Mouse (Mus musculus): ENCODE measurements around the gene Dpp4.

Dpp4 gene

DNA sequence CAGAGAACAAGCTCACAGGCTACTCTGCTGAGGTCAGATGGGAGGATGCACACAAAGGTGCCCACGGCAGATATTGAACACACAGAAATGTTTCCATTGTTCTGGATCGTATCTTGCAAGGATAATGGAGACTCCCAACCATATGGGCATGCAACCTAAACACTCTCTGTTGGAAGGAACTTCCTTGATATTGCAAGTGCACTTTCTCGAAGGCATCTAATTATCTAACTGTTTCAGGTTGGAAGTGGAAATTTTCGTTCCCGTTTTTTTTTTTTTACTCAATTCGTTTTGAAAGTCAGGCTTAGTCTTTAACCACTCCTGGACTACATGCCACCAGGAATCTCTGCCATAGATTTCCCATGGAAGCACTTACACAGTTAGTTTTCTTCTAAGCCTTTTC, 51.2 kb downstream of the Dpp4 start:
- no peak for DNase-seq (ENCODE audit: low read depth, low spot score)

DNA sequence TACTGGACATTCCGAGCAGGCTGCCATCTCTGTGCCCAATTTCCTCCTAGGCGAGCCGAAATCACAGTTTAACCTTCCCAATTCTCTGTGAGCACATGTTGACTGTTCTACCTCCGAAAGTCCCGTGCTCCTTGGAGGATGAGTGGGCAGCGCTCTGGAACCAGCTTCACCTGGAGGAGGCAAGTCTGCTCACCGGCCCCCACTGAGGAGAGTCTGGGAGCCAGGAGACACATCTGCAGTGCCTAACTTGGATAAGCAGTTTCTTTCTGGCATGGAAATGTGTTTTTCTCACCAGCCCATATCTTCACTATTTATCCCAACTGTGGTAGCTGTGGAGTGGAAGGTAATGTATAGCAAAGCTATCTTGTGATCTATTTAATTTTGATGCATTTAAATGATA, 54.8 kb downstream of the Dpp4 start:
- DNase-seq (ENCODE audit: low read depth, low spot score) = no peak

DNA sequence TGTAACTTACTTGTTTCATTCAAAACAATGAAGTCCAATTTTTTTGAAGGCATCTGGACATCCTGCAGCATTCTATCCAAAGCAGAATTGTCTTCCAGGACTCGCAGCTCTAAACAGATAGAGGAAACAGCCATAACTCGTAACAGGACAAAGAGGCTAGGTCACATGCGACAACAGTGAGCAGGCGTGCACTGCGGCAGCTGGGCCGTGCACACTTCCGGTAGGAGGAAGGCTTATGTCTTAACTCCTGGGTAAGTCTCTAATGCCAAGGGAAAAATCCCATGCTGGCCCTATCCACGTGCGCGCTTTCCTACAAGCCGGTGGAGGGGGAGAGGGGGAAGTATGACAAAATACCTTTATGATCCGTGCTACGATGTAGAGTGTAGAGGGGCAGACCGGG, 55.4 kb downstream of the Dpp4 start:
- DNase-seq (ENCODE audit: low read depth, low spot score) = no peak

DNA sequence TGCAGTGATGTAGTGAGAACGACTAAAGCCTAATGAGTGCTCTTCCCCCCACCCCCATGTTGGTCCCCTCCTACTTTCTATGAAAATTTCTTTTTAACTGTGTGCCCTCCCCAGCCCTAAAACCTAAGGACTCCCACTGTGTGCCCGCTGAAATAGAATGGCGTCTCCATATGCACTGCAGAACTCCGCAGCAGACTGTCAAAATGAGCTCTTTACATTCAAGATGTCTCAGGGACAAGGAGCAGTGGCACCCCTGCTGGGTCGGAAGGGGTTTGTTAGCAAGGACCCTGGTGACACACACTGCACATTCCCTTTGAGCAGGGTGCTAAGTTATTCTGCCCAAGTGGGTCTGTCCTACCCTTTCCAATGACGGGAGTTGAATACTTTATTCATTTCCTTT, 56.3 kb downstream of the Dpp4 start:
- DNase-seq (ENCODE audit: low read depth, low spot score) = no peak

DNA sequence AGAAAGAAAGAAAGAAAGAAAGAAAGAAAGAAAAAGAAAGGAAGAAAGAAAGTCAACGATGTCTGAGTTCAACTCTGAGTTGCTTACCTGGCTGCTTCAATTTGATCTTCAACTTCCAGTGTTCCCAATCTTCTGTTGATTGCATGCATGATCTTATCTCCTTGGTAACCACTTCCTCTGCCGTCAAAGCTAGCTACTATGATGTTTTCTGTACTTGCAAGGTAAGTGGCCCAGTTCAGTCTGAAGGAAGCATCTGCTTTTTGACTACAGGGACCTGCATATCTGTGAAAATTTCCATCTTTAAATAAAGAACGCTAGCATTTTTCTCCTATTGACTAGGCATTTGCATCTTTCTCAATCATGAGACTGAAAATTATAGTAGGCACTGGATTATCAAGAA, 60.0 kb downstream of the Dpp4 start:
- no peak for DNase-seq (ENCODE audit: low read depth, low spot score)

DNA sequence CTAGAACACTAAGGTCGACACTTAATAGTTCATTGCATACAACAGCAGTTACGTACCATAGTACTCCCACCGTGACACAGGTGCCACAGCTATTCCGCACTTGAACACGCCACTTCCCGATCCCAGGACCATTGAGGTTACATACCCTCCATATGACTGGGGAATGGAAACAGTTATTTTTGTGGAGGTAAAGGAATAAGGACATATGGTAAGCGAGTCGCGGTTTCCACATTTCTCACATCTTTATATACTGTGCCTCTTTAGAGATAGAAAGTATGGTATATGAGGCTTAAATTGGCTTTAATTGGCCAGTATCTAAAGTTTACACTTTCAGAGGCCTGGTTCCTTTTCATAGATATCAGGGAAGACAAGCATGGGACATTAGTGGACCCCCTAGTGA, 64.3 kb downstream of the Dpp4 start:
- DNase-seq (ENCODE audit: low read depth, low spot score) = no peak

DNA sequence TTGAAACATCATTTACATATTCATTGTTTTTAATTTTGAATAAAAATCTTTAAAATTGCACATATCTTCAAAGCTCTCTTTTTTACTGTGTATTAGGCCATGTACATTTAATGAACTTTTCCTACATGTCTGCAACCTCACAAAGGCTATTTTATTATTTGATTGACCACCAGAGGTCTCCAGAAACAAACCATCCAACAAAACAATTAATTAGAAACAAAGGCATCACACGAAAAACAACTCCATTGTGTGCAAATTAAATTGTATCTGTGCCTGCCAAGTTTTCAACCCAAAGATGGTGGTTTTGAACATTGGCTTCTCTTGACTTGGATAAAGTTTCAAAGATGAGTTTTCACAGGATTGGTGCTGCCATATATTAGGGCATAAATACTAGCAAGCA, 65.3 kb downstream of the Dpp4 start:
- no peak for DNase-seq (ENCODE audit: low read depth, low spot score)

DNA sequence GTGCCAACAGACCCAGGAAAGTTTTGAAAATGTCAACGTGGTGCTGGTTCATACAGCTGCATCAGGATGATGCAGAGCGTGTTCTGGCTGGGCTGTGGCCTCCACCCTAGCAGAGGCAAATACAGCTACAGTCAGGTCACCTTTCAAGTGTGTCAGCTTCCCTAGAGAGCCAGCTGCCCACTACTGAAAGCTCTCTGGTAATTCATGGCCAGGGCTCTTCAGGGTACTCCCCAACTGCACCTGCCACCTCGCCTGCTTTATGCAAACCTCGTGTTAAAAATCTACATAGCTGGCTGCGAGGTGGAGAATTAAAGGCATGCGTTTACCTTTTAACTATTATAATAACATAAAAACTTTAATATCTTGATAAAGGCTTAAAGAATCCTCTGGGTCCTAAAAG, 67.7 kb downstream of the Dpp4 start:
- DNase-seq (ENCODE audit: low read depth, low spot score) = no peak

DNA sequence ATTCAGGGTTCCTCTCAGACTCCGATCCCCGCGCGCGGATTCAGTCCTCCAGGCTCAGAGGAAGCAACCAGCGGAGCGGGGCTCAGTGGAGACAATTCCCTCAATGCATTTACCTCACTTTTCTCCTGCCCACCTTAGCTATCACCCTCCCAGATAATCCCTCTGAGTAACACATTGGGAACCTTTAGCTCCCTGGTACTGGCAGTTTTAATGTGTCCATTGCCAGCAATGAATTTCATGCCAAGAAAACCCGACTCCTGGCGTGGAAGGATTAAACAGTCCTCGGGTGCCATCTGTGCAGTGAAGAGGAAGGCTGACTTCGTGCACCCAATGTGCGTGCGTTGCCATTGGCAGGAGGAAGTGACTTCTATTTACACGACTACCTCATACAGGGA, 70.3 kb downstream of the Dpp4 start:
- DNase-seq (ENCODE audit: low read depth, low spot score) = no peak

DNA sequence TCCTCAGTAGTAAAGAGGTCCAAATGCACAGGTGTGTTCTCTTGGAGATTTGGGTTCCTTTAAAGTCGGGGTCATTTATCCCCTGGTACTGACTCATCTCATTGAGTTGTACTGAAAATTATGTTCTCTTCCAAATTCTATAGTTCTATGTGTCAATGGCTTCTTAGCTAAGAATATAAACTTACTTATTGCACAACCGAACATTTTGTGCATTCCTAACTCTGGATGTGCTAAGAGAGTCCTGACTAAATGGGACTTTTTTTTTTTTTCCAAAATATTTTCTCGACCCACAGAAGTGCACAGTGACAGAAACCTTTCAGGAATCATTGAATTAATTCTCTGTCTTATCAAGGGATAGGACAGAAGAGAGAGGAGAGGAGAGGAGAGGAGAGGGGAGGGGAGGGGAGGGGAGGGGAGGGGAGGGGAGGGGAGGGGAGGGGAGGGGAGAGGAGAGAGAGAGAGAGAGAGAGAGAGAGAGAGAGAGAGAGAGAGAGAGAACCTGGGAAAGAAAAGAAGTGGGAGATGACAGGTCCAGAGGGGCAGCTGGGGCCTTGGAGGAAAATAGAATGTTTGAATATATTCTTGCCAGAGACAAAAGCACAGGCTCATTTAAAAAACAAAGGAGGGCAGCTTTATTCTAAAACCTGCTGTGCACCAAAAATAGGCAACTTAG, 70.8 kb downstream of the Dpp4 start:
- DNase-seq (ENCODE audit: low read depth, low spot score) = no peak

DNA sequence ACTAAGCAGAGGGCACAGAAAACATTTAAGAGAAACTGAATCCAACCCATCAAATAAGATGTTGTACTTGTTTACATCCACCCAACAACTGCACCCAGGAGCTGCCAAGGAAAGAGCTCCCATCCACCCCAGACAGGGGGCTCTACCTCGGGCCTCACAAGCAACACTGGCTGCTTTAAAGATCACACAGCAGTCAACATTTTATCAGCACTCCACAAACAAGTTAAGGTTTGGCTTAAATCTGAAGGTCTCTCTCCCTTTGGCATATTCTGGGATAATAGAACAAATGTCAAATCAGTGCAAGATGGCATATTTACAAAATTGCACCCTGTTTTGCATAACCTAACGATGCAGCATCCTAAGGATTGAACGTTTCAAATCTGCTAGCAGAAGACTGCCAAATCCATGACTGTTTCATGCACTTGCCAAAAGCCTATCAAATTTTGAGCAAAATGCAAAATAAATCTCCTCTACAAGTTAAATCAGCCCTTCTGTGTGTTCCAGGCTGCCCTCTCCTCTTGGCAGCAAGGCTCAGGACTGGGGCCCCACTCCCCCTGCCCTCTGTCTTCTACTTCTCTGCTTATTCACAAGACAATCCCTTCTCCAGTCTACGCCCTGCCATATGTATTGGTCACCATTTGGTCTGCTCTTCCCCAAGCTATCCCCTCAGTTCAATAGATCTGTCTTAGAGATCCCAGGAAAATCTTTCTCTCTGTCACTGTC, 72.6 kb downstream of the Dpp4 start:
- DNase-seq (ENCODE audit: low read depth, low spot score) = no peak

DNA sequence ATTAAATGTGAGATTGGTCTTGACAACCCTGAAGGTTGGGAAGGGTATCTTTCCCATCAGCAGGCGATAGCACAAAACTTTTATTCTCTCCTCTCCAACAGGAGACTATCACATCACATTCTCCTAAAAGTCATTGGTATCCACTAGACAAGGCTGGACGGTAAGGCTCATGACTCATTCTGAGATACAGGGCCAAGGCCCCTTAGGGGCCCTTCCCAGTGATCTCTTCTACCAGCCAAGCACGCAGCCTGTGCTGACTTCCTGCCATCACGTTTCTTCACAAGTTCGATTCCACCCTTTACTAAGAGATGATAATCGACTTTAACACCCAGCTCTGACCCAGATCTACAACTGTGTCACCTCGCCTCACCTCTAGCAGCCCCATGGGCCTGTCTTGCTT, 74.9 kb downstream of the Dpp4 start:
- DNase-seq (ENCODE audit: low read depth, low spot score) = no peak

DNA sequence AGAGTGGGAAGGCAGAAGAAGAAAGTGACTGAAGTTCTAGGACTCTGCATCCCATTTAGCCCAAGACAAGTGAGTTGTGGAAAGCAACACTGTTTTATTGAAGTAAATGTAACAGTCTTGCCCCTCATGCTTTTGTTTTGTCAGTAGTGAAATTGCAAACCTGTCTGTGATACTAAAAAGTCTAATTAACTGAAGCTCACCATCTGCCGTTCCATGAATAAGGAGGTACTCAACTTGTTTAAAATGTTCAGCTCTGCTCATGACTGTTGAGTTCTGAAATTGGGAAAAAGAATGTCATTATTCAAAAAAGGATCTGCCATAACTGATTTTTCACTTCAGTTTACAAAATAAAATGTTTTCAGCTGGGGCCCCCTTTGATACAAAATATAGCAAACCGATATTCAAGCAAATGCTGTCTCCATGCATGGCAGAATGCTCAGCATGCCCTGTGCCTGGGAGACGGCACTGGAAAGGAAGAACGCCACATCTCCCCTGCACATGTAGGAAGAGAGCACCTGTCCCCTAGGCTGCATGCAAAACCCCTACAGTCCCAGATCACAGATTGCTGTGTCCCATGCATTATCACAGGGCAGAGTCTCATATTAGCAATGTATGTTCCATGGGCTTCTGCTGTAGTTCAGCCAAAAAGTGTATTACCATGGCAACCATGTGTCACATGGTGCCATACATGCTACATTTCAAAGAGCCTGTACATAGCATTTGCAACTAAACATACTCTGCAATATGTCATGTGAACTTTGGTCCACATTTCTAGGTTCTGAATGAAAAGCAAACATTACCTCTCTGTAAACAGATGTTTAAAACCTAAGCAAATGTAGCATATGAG, 77.4 kb downstream of the Dpp4 start:
- DNase-seq (ENCODE audit: low read depth, low spot score) = no peak

DNA sequence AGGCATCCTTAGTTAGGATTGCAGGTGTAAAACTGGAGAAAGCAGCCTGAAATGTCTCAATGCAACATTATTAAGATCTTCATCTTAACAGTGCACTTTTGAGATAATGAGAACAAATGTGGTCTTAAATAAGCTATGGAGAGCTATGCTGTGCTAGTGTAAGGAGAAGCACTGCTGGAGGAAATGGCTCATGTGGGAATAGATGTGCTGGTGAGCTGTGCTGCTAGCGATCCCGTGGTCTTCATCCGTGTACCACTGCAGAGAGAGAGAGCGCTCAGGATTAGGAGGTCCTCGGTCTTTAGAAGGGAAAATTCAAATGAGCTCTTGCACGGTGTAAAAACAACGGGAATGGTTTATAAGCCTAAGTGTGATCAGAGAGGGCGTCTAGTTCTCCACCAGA, 79.6 kb downstream of the Dpp4 start:
- DNase-seq (ENCODE audit: low read depth, low spot score) = no peak

DNA sequence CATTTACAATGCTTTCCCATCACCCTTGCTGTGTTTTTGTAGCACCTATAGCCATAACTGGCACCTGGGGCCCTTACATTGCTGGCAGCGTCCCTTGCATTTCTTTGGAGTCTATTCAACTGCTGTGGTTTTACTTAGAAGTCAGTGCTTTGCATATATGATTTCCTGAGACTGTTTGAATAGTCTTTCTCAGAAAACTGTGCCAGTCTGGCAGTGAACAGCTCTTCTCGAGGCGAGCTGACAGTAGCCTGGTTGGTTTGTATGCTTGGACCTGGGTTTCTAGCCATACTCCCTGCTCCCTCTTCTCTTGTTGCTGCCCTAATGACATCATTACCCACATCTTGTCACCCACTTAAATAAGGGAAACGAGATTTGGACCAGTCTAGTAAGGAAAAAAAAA, 80.1 kb downstream of the Dpp4 start:
- DNase-seq (ENCODE audit: low read depth, low spot score) = no peak

DNA sequence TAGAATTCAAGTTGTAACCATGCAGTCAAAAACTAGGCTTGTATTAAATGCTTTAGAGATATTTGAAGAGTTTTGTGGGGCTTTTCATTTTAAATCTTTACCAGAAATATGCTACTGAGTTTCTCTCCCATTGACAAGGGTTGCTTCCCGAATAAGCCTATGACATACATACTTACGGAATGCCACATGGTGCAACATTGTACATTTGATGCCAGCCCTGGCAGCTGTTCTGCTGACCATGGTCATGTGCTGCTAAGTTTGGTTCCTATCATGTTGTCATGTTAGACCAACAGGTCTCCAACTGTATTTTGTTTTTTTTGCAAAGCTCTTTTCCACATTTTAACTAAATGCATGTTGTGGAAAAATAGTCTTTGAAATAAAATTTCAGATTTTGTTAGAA, 86.6 kb downstream of the Dpp4 start:
- DNase-seq (ENCODE audit: low read depth, low spot score) = no peak

DNA sequence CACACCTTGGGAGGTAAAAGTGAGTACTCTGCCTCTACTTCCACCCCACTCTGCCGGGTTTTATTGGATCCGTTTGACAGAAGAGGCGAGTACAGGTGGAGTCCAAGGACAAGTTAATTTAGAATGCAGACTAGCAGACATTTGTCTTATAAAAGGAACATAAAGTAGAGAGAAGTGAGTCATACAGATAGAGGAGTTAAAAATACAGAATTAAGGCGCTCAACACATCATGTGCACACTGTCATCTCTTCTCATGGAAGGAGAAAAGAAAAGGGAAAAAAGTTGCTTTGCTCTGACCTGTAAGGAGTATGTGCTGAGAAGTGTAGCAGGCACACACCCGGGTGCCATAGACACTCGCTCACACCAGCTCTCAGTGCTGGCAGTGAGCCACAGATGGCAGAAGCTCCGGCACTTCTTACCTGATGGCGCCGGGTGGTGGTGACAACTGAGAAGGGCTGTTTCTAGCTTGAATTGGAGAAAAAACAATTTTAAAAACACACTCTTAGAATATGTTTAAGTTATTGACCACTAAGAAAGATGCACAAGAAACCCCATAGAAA, 88.9 kb downstream of the Dpp4 start:
- DNase-seq (ENCODE audit: low read depth, low spot score) = no peak

DNA sequence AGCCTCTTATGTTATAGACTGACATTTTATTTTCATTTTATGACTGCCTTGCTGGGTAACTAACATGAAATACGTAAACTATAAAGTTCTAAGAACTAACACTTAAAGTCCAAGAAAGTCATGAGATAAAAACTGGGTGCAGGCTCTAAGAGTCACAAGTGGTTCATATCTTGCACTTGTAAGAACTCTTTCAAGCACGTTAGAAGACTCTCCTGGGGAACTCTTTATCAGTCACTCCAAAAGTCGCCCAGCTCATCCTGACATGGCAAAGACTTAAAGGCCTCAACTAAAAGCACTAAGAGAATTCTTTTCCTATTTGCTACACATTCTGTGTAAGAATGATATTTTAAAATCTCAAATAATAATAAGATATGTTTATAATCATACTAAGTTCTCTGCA, 92.5 kb downstream of the Dpp4 start:
- DNase-seq (ENCODE audit: low read depth, low spot score) = no peak

DNA sequence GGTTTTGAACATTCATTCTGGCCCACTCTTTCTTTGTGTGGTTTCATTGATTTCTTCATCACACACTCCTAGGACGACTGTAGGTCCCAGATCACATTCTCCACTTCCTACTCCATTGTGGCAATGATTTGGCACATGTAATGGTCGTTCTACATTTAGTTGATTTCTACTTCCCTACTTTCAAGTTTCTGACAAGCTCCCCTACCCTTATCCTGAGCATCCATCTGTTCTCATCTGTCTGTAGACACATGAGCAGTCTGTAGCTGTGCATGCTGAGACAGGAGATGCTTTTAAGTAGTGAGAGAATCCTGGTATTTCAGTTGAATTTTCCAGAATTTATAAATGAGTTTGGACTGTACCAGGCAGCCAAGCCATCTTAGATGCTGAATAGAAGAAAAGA, 95.1 kb downstream of the Dpp4 start:
- DNase-seq (ENCODE audit: low read depth, low spot score) = no peak

DNA sequence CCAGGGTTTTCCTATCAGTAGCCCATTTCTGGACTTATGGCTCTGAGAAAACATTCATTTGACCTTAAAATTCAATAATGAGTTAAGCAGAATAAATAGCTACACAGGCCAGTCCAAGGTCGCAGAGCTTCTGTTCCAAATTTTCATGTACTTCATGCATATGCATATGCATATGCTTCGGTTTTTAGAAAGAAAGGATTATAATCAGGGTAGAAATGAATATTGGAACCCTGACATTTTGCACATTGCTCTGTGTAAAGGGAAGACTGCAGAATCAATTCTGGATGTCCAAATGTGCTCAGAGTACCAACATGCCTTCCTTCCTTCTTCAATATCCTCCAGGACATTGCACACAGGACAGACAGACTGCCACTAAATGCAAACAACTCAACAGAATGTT, 104.6 kb downstream of the Dpp4 start:
- DNase-seq (ENCODE audit: low read depth, low spot score) = no peak

DNA sequence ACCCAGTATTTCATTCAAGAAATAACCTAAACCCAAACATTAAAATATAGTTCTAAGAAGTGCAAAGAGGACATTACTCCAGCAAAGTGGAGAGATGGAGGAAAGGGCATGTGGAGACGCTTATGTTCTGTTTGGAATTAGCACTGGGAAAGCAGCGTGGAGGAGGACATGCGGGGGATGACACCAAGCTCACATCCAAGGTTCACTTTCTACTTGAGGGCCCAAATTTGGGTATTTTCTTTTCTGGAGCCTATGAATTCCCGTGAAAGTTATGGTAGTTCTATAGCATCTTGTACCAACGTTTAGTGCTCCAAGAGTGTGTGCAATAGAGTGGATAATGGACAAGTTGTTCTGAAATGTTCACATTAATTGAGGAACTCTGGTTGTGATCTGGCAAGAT, 105.1 kb downstream of the Dpp4 start:
- DNase-seq (ENCODE audit: low read depth, low spot score) = no peak

DNA sequence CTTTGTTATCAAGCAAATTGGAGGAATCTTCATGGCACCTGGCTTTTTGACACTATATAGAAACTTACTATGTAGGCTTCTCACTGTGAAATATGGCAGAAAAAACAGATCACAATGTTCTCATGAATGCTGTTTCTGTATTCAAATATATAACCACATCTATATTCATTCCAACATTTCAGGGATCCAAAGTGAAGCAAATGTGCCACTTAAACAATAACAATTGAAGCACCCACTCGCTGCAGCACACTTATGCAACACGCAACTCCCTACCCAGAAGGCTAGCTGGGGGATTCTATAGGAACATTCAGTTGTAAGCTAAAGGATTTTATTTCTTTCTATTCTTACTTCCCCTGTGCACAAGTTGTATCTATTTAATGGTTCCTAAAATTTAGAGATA, 110.3 kb downstream of the Dpp4 start:
- DNase-seq (ENCODE audit: low read depth, low spot score) = no peak

DNA sequence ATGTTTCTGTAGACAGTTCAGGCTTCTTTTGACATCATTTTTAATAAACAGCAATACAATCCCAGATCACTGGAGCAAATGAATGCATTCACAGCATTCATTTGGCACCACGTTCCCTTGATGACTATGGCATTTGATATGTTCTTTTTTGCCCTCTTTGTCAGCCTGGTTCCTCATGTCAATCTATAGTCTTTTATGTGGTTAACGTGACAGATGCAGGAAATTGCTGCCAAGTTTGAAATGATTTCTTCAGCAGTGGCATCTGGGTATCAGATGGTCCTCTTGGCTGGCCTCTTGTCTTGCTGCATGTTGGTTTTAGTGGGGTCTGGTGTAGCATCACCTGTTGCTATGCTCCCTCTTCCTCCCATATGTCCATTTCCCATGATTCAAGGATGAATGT, 118.2 kb downstream of the Dpp4 start:
- DNase-seq (ENCODE audit: low read depth, low spot score) = no peak

Data from forelimb bud, embryonic 11.5 days (tissue).